Mouse (Mus musculus) olfactory bulb, adult 2 months (tissue): Measurements from ENCODE around the gene Anxa6.

Experiments used
- CTCF ChIP-seq: fragments of 200-500 bp; IDR thresholded peaks from 2 replicates; pipeline ENCODE4 v1.5.1; 2012; ENCODE audit warnings: low read depth, mild to moderate bottlenecking, low read length, moderate library complexity; ENCODE audit not compliant: insufficient read depth
- POLR2A ChIP-seq: fragments of 200-500 bp; IDR thresholded peaks from 2 replicates; pipeline ENCODE4 v1.6.1; 2012; ENCODE audit warnings: mild to moderate bottlenecking, low read depth, low read length, moderate library complexity; ENCODE audit not compliant: insufficient read depth

- TF ChIP-seq CTCF (no peak), POLR2A (no peak)
These were observed 19.4 kb downstream of the Anxa6 start for GRCm38 (mm10) chr11:55013802-55014201.
